Mouse (Mus musculus): Measurements from ENCODE around the gene Tmem30b. TPM values are rescaled to one million over a fixed set of nuclear protein-coding genes. Genes with fewer than 3 reads are reported as not detected.
A peak's percentile ranks its signal among the peaks of the same experiment; 100 is the strongest.
"Not testable (repeated sequence)": the region's sequence is repeated elsewhere in the genome, so short reads cannot be mapped to it uniquely, and the experiment has no call there.

The Tmem30b gene
- total RNA-seq, 1 experiment, result 3.4 TPM

DNA sequence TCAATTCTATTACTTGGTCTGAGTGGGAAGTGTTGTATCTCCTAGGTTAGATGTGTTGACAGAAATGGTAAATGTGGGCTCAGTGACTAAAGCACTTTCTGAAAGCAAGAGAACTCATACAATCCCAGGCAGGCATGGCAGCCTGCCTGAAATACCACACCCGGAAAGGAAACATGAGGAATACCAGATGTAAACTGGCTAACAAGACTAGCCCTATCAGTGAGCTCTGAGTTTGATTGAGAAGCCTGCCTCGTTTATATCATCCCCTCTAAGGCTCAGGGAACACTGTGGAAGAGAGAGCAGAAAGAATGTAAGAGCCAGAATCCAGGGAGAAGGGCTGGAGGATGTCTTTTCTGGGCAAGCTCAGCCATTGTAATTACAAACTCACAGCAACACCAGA is 7.0 kb downstream of the Tmem30b start:
- H3K4me3 ChIP-seq (ENCODE audit: insufficient read depth in 1 of 2, low read depth in 1 of 2, low read length in 2 of 2, poor library complexity in 1 of 2, severe bottlenecking in 1 of 2), result peak overlapping the region in 1 of 2 experiments; percentile 20; a peak in 1 of 4 replicates
- DNase-seq (ENCODE audit: low read depth, low spot score), result no peak
- H3K9me3 ChIP-seq (ENCODE audit: control insufficient read depth, insufficient read depth, low read depth, low read length), result no peaks in the 10 kb centered on the region
- H3K4me1 ChIP-seq (ENCODE audit: control insufficient read depth in 2 of 2, insufficient read depth in 2 of 2, low read length in 2 of 2, poor library complexity in 1 of 2), result peaks cover 0 to 3% of the 10 kb centered on the region in 2 experiments; a peak in 2 of 4 replicates
- H3K9ac ChIP-seq (ENCODE audit: insufficient read depth, low read depth, low read length, poor library complexity, severe bottlenecking), result no peak overlapping the region
- in situ Hi-C loops (cut with MboI; ENCODE audit: low sequenced_read_pairs in 2 of 2, unreplicated experiment in 2 of 2), result loop anchor here (25.0 kb wide), 1 partner anchor 502 kb away; no protein-coding TSS in a partner anchor
- TF ChIP-seq ZC3H11A (IDR thresholded peaks at IDR 0.05; ENCODE audit: borderline replicate concordance, low read depth, low read length) (no peak), ZNF384 (IDR thresholded peaks at IDR 0.05; ENCODE audit: low read depth, low read length) (no peak), CHD2 (IDR thresholded peaks at IDR 0.05; ENCODE audit: low read depth, low read length) (no peak), HCFC1 (IDR thresholded peaks at IDR 0.05; ENCODE audit: borderline replicate concordance, insufficient read depth, low read length) (no peak), MAFK (IDR thresholded peaks at IDR 0.05; ENCODE audit: insufficient read depth, low read depth, low read length) (no peak)
- no peak overlapping the region for H3K27ac ChIP-seq (ENCODE audit: insufficient read depth, low read depth, low read length, poor library complexity, severe bottlenecking)
- H3K36me3 ChIP-seq (ENCODE audit: control insufficient read depth, insufficient read depth, low read length, poor library complexity, severe bottlenecking), result no peaks in the 10 kb centered on the region

GRCm38 (mm10) chr12:73538139-73538508 is 8.1 kb downstream of the Tmem30b start:
- not testable (repeated sequence) for DNase-seq (ENCODE audit: low read depth, low spot score); H3K36me3 ChIP-seq (ENCODE audit: control insufficient read depth, insufficient read depth, low read length, poor library complexity, severe bottlenecking); H3K9ac ChIP-seq (ENCODE audit: insufficient read depth, low read depth, low read length, poor library complexity, severe bottlenecking); H3K4me3 ChIP-seq (ENCODE audit: insufficient read depth in 1 of 2, low read depth in 1 of 2, low read length in 2 of 2, poor library complexity in 1 of 2, severe bottlenecking in 1 of 2); H3K4me1 ChIP-seq (ENCODE audit: control insufficient read depth in 2 of 2, insufficient read depth in 2 of 2, low read length in 2 of 2, poor library complexity in 1 of 2); H3K27ac ChIP-seq (ENCODE audit: insufficient read depth, low read depth, low read length, poor library complexity, severe bottlenecking); H3K9me3 ChIP-seq (ENCODE audit: control insufficient read depth, insufficient read depth, low read depth, low read length)
- in situ Hi-C loops (cut with MboI; ENCODE audit: low sequenced_read_pairs in 2 of 2, unreplicated experiment in 2 of 2), result loop anchor here (25.0 kb wide), 1 partner anchor 501 kb away; no protein-coding TSS in a partner anchor

DNA sequence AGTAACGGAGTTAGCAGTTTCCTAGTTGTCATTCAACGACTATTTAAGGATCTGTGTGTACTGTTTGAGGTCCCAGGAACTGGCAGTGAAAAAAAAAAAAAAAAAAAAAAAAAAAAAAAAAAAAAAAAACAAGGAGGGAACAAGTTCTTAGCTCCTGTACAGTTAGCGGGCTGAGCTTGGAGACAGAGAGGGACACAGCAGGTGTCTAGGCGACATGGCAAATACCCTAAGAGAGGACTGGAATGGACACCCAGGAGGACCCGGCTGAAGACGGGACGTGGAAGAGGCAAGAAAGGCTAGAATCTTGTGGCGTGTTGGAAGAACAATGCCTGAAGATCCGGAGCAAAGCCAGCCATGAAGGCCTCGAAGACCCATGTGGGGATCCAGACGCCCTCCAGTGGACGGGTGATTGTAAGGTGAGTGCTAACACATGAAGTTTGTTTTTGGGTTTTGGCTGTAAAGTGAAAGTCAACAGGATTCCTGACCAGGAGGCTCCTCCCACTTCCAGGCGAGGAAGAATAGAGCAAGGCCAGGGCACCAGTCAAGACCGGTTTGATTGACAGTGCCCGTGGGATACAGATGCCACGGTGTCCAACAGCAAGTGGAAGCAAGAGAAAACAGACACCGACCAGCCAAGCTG is 8.6 kb downstream of the Tmem30b start:
- peaks cover 0 to 3% of the 10 kb centered on the region in 2 experiments; a peak in 2 of 4 replicates for H3K4me1 ChIP-seq (ENCODE audit: control insufficient read depth in 2 of 2, insufficient read depth in 2 of 2, low read length in 2 of 2, poor library complexity in 1 of 2)
- H3K4me3 ChIP-seq (ENCODE audit: insufficient read depth in 1 of 2, low read depth in 1 of 2, low read length in 2 of 2, poor library complexity in 1 of 2, severe bottlenecking in 1 of 2), result peak overlapping the region in 1 of 2 experiments; percentile 23; a peak in 1 of 4 replicates
- no peaks in the 10 kb centered on the region for H3K36me3 ChIP-seq (ENCODE audit: control insufficient read depth, insufficient read depth, low read length, poor library complexity, severe bottlenecking)
- H3K27ac ChIP-seq (ENCODE audit: insufficient read depth, low read depth, low read length, poor library complexity, severe bottlenecking), result no peak overlapping the region
- in situ Hi-C loops (cut with MboI; ENCODE audit: low sequenced_read_pairs in 2 of 2, unreplicated experiment in 2 of 2), result loop anchor here (25.0 kb wide), 1 partner anchor 500 kb away; no protein-coding TSS in a partner anchor
- TF ChIP-seq CHD2 (IDR thresholded peaks at IDR 0.05; ENCODE audit: low read depth, low read length), result no peak
- peak; percentile 78 for TF ChIP-seq ZNF384 (IDR thresholded peaks at IDR 0.05; ENCODE audit: low read depth, low read length)
- TF ChIP-seq MAFK (IDR thresholded peaks at IDR 0.05; ENCODE audit: insufficient read depth, low read depth, low read length), result no peak
- no peak for TF ChIP-seq ZC3H11A (IDR thresholded peaks at IDR 0.05; ENCODE audit: borderline replicate concordance, low read depth, low read length)
- no peak for TF ChIP-seq HCFC1 (IDR thresholded peaks at IDR 0.05; ENCODE audit: borderline replicate concordance, insufficient read depth, low read length)
- H3K9ac ChIP-seq (ENCODE audit: insufficient read depth, low read depth, low read length, poor library complexity, severe bottlenecking), result 0 out of 2 replicates have a peak overlapping the region, but pooled peaks have one; percentile 2
- no peaks in the 10 kb centered on the region for H3K9me3 ChIP-seq (ENCODE audit: control insufficient read depth, insufficient read depth, low read depth, low read length)
- DNase-seq (ENCODE audit: low read depth, low spot score), result peak; percentile 59

DNA sequence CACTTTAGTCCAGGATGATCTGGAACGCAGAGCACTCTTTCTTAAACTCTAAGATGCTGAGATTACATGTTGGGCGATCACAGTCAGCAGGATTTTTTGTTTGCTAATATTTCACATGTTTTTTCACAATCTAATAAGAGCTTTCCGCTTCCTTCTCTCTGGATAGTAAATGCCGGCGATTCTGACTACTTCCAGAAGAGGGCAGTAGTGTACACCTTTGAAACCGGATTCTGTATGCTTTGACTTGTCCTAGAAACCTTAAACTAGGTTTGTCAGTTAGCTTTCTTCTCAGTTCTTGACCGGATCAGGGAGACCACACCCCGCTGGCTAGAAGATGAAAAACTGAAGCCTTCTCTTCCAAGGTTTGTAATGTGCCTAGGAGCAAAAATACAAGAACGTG is 11.6 kb downstream of the Tmem30b start:
- DNase-seq (ENCODE audit: low read depth, low spot score), result peak; percentile 75
- Histone ChIP-seq H3K4me3 (ENCODE audit: insufficient read depth in 1 of 2, low read depth in 1 of 2, low read length in 2 of 2, poor library complexity in 1 of 2, severe bottlenecking in 1 of 2) (no peak overlapping the region), H3K36me3 (ENCODE audit: control insufficient read depth, insufficient read depth, low read length, poor library complexity, severe bottlenecking) (no peaks in the 10 kb centered on the region), H3K9ac (ENCODE audit: insufficient read depth, low read depth, low read length, poor library complexity, severe bottlenecking) (no peak overlapping the region), H3K27ac (ENCODE audit: insufficient read depth, low read depth, low read length, poor library complexity, severe bottlenecking) (no peak overlapping the region), H3K9me3 (ENCODE audit: control insufficient read depth, insufficient read depth, low read depth, low read length) (no peaks in the 10 kb centered on the region), H3K4me1 (ENCODE audit: control insufficient read depth in 2 of 2, insufficient read depth in 2 of 2, low read length in 2 of 2, poor library complexity in 1 of 2) (peaks cover 0 to 3% of the 10 kb centered on the region in 2 experiments; a peak in 2 of 4 replicates)
- in situ Hi-C loops (cut with MboI; ENCODE audit: low sequenced_read_pairs in 2 of 2, unreplicated experiment in 2 of 2), result loop anchor here (25.0 kb wide), 1 partner anchor 497 kb away; no protein-coding TSS in a partner anchor
- TF ChIP-seq ZNF384 (IDR thresholded peaks at IDR 0.05; ENCODE audit: low read depth, low read length) (no peak), MAFK (IDR thresholded peaks at IDR 0.05; ENCODE audit: insufficient read depth, low read depth, low read length) (no peak), ZC3H11A (IDR thresholded peaks at IDR 0.05; ENCODE audit: borderline replicate concordance, low read depth, low read length) (no peak), CHD2 (IDR thresholded peaks at IDR 0.05; ENCODE audit: low read depth, low read length) (no peak), HCFC1 (IDR thresholded peaks at IDR 0.05; ENCODE audit: borderline replicate concordance, insufficient read depth, low read length) (no peak)
